Mouse (Mus musculus) hindbrain, postnatal 0 days (tissue): Measurements from ENCODE around the gene Trim58. TPM values are rescaled to one million over a fixed set of nuclear protein-coding genes. Genes with fewer than 3 reads are reported as not detected.

ENCODE experiments used
- ATAC-seq: fragments of 200-750 bp; cut with Nextera tagmentation; 2 replicates; pipeline ENCODE4 v1.8.0; 2017; ENCODE audit warnings: mild to moderate bottlenecking, moderate TSS enrichment, moderate library complexity
- DNase-seq: peaks from one replicate; pipeline ENCODE4 v3.0.0-alpha.2; 2015; ENCODE audit warnings: low spot score
- H3K27ac ChIP-seq: fragments of 300-500 bp; sonication (generic); 2 replicates; pipeline ENCODE4 v1.5.1; 2014; ENCODE audit warnings: mild to moderate bottlenecking
- H3K27me3 ChIP-seq: fragments of 300-500 bp; sonication (generic); 2 replicates; pipeline ENCODE4 v1.6.1; 2014; ENCODE audit warnings: low read length, mixed read lengths; ENCODE audit not compliant: insufficient read depth
- H3K36me3 ChIP-seq: fragments of 300-500 bp; sonication (generic); 2 replicates; pipeline ENCODE4 v1.6.1; 2014; ENCODE audit warnings: low read length, mixed read lengths; ENCODE audit not compliant: insufficient read depth
- H3K4me1 ChIP-seq: fragments of 300-500 bp; sonication (generic); 2 replicates; pipeline ENCODE4 v1.6.1; 2014; ENCODE audit warnings: antibody characterized with exemption, low read length, mixed read lengths; ENCODE audit not compliant: insufficient read depth
- H3K4me2 ChIP-seq: fragments of 300-500 bp; sonication (generic); 2 replicates; pipeline ENCODE4 v1.6.1; 2014; ENCODE audit warnings: low read depth, mild to moderate bottlenecking, low read length, moderate library complexity, mixed read lengths
- H3K4me3 ChIP-seq: fragments of 300-500 bp; sonication (generic); 2 replicates; pipeline ENCODE4 v1.5.1; 2014; ENCODE audit warnings: low read length
- H3K9ac ChIP-seq: fragments of 300-500 bp; sonication (generic); replicated peaks from 2 replicates; pipeline ENCODE4 v1.6.1; 2014; ENCODE audit warnings: mild to moderate bottlenecking, low read length, moderate library complexity, mixed read lengths
- H3K9me3 ChIP-seq: fragments of 300-500 bp; sonication (generic); 2 replicates; pipeline ENCODE4 v1.6.1; 2016; ENCODE audit warnings: low read length, mixed read lengths
- CTCF ChIP-seq: IDR thresholded peaks from 2 replicates; pipeline ENCODE4 v1.5.1; 2016; ENCODE audit warnings: antibody characterized with exemption, control low read depth, low read depth
- WGBS: fragments of 180-500 bp; shearing (Covaris S2); extraction: QIAGEN DNeasy Blood & Tissue Kit; methylation state at CpG from one replicate; pipeline ENCODE4 v1.1.7; 2014; 5-methylcytosine and 5-hydroxymethylcytosine counted together
- polyA plus RNA-seq: library from polyadenylated mRNA; unstranded; fragments of >200 nt; fragmentation: Nextera tagmentation; extraction: Ambion mirVana; gene quantifications from 2 replicates; pipeline ENCODE4 v1.2.1, GENCODE M21; 2015
- total RNA-seq: library from RNA; depleted of rRNA; stranded (reverse); fragments of >200 nt; gene quantifications from 2 replicates; pipeline ENCODE4 v1.2.3, GENCODE M21; 2014

Trim58 gene
- total and polyA plus RNA-seq, 2 experiments from 2014 or later = 0.10 to 0.31 TPM

GRCm38 (mm10) chr11:58626146-58626545 is 14.1 kb upstream of the Trim58 start:
- no peak for ATAC-seq

DNA sequence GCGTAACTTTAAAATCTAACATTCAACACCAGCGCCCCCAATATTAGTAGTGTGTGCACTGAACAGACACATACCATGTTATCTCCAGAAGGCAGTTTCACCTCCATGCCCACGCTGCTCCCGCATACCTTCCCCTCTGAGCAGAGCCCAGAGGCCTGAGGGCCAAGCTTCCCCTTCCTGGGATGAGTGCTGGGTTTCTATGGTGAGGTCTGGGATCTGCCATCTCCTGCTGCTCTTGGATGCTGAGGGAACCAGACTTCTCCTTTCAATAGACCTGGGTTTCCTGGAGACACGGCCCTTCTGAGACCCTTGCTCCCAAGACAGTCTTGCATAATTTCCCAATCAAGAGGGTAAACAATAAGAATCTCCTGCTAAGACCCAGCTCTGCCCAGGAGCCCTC is 9.9 kb upstream of the Trim58 start, which contains the start of gene Olfr323:
TSS of gene Olfr323 (minus strand) at position 101 of the 400 bp plus-strand sequence.
- TF ChIP-seq CTCF = no peak
- Histone ChIP-seq H3K27me3 (no peaks in the 10 kb centered on the region), H3K4me3 (no peak within 1 kb of the TSS), H3K9ac (no peak within 1 kb of the TSS), H3K27ac (no peak within 1 kb of the TSS), H3K4me2 (no peak within 1 kb of the TSS), H3K4me1 (no peaks in the 10 kb centered on the region), H3K36me3 (no peaks in the 10 kb centered on the region), H3K9me3 (no peaks in the 10 kb centered on the region)
- no peak for DNase-seq
- 73% methylated on average over 5 of the region's 5 CpGs for WGBS
- no peak for ATAC-seq

More at GRCm38 (mm10) chr11:58626146-58626545, 14.1 kb upstream of the Trim58 start:
- no peaks in the 10 kb centered on the region for H3K36me3 ChIP-seq
- H3K4me2 ChIP-seq = no peak overlapping the region
- no peak overlapping the region for H3K27ac ChIP-seq
- H3K9ac ChIP-seq = no peak overlapping the region
- WGBS = 51% methylated on average over 4 of the region's 4 CpGs
- peak; percentile 5 for DNase-seq
- no peaks in the 10 kb centered on the region for H3K27me3 ChIP-seq
- H3K9me3 ChIP-seq = no peaks in the 10 kb centered on the region
- no peak for TF ChIP-seq CTCF
- no peak overlapping the region for H3K4me3 ChIP-seq
- H3K4me1 ChIP-seq = no peaks in the 10 kb centered on the region

DNA sequence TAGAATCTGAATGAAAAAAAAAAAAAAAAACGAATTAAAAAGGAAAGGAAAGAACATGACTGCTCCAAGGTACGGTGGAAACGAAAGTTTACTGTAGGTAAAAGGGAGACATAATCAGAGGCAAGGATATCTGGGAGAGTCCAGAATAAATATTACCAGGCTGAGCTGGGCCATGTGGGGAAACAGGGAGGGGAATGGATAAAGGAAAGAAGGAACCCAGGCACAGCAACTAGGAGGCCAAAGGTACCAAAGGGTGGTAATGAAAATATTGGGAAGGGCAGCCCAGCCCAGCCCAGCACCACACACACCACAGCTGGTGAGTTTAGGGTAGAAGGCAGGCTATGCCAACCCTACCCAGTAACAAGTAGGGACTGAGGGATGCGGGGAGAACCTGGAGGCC is 5.4 kb upstream of the Trim58 start:
- Histone ChIP-seq H3K4me1 (no peaks in the 10 kb centered on the region), H3K9ac (no peak overlapping the region), H3K4me3 (no peak overlapping the region), H3K4me2 (no peak overlapping the region), H3K36me3 (no peaks in the 10 kb centered on the region), H3K27ac (no peak overlapping the region), H3K9me3 (no peaks in the 10 kb centered on the region), H3K27me3 (no peaks in the 10 kb centered on the region)
- no peak for ATAC-seq
- 53% methylated on average over 4 of the region's 4 CpGs for WGBS
- no peak for DNase-seq
- no peak for TF ChIP-seq CTCF

GRCm38 (mm10) chr11:58636376-58636977 is 3.8 kb upstream of the Trim58 start:
- peak; percentile 85 for TF ChIP-seq CTCF
- ATAC-seq (no peak), DNase-seq (peak; percentile 69)
- Histone ChIP-seq H3K4me3 (no peak overlapping the region), H3K9ac (no peak overlapping the region), H3K27me3 (no peaks in the 10 kb centered on the region), H3K36me3 (no peaks in the 10 kb centered on the region), H3K4me1 (no peaks in the 10 kb centered on the region), H3K27ac (no peak overlapping the region), H3K4me2 (no peak overlapping the region), H3K9me3 (no peaks in the 10 kb centered on the region)
- 22% methylated on average over 3 of the region's 4 CpGs for WGBS

DNA sequence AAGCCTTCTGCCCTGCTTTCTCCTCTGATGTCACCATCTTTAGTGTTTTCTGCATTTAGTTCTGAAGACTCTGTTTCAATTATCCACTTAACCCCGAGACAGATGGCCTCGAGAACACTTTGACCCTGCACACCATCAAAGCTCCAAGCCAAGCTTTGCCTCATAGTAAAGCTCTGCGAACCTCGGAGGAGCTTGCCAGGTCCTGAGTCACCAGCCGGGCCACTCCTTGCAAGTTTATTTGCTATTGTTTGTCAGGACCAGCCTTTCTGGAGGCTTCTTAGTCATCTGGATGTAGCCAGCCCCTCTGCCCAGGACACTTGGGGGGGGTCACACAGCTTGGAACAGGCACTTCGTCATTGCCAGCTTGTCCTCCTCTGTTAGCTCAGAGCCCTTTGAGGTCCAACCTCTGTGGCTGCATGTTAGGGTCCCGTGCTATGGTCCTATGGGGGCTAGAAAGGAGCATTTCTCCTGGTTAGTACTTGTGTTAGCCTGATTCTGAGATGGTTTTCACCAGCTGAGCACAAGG is 2.0 kb upstream of the Trim58 start:
- H3K4me1 ChIP-seq = no peaks in the 10 kb centered on the region
- no peak overlapping the region for H3K4me3 ChIP-seq
- no peaks in the 10 kb centered on the region for H3K9me3 ChIP-seq
- ATAC-seq (no peak), DNase-seq (no peak)
- no peak overlapping the region for H3K27ac ChIP-seq
- no peak for TF ChIP-seq CTCF
- 67% methylated on average over 7 of the region's 7 CpGs for WGBS
- H3K9ac ChIP-seq = no peak overlapping the region
- H3K4me2 ChIP-seq = no peak overlapping the region
- no peaks in the 10 kb centered on the region for H3K27me3 ChIP-seq
- H3K36me3 ChIP-seq = no peaks in the 10 kb centered on the region

DNA sequence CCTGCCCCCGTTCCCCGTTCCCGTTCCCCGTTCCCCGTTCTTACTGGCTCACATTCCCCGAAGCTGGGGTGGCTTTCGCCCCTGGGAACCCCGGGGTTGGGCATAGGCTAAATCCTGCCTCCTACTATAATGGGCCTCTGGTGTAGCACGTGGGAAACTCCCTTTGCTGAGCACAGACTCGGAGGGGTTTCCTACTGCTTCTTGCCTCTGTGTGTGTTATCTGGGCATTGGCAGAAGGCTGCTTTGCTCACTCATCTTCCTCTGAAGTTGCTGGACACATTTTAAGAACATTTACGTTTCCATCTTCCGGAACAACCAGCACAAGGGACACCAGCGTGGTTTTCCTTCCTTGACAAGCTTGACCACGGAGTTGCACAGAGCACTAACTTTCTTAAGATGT is 792 bp downstream of the Trim58 start:
- peak overlapping the region; percentile 43; the same call in 1 of the 2 replicates for H3K9ac ChIP-seq
- no peak for TF ChIP-seq CTCF
- no peak for DNase-seq

More for the DNA sequence above, 792 bp downstream of the Trim58 start:
- WGBS = 34% methylated on average over 14 of the region's 14 CpGs
- no peaks in the 10 kb centered on the region for H3K36me3 ChIP-seq
- H3K27me3 ChIP-seq = no peaks in the 10 kb centered on the region
- H3K4me3 ChIP-seq = peak overlapping the region; percentile 45
- no peak overlapping the region for H3K27ac ChIP-seq
- H3K4me2 ChIP-seq = peak overlapping the region; percentile 90
- no peak for ATAC-seq
- H3K9me3 ChIP-seq = no peaks in the 10 kb centered on the region
- H3K4me1 ChIP-seq = no peaks in the 10 kb centered on the region
